In genomic region chr1:89643445-89644100, GRCm38 (mm10) we compare ENCODE assay signal across 9 mouse cellular contexts.
DNase-seq lines count a peak whose midpoint lies in the region; ATAC-seq and TF ChIP-seq lines count a peak whose summit lies in the region.
"Had no signal": no experiment of that assay in that cellular context is flagged by ENCODE, and none has a peak within 500 bp of the region (broad histone marks: within the 10 kb centered on the region; RNA-seq: fewer than 3 reads in every experiment).

No protein-coding gene starts in this region.

- no peaks in the 10 kb centered on the region; the same call in 1 of the 2 replicates for H3K36me3 ChIP-seq in forebrain, postnatal 0 days (ENCODE audit: insufficient read depth)
- peaks cover 4% of the 10 kb centered on the region; the same call in 1 of the 2 replicates for H3K36me3 ChIP-seq in intestine, postnatal 0 days (ENCODE audit: control insufficient read depth, insufficient read depth)
- H3K36me3 ChIP-seq in lung, embryonic 15.5 days, result no peaks in the 10 kb centered on the region

- 72% methylated on average over 8 of the region's 8 CpGs for WGBS in forebrain, postnatal 0 days
- 47% methylated on average over 8 of the region's 8 CpGs for WGBS in intestine, postnatal 0 days
- 50% methylated on average over 7 of the region's 8 CpGs for WGBS in lung, embryonic 15.5 days

- TF ChIP-seq CTCF in forebrain, postnatal 0 days (IDR thresholded peaks at IDR 0.05; ENCODE audit: low read depth), result peak; percentile 73
- peak; percentile 71 for TF ChIP-seq CTCF in intestine, postnatal 0 days (IDR thresholded peaks at IDR 0.05; ENCODE audit: low read depth)

- no peak overlapping the region for H3K4me2 ChIP-seq in forebrain, postnatal 0 days (ENCODE audit: low read depth)
- H3K4me2 ChIP-seq in intestine, postnatal 0 days (replicated peaks; ENCODE audit: low read depth), result peak overlapping the region; percentile 24; the same call in 1 of the 2 replicates
- H3K4me2 ChIP-seq in lung, embryonic 15.5 days, result peak overlapping the region; percentile 27
- H3K4me2 ChIP-seq: embryonic facial prominence, embryonic 15.5 days had no signal

- H3K9ac ChIP-seq in forebrain, postnatal 0 days, result no peak overlapping the region
- no peak overlapping the region for H3K9ac ChIP-seq in intestine, postnatal 0 days (ENCODE audit: low read depth, low read length)
- no peak overlapping the region for H3K9ac ChIP-seq in lung, embryonic 15.5 days
- H3K9ac ChIP-seq: embryonic facial prominence, embryonic 15.5 days had no signal

- no peaks in the 10 kb centered on the region for H3K27me3 ChIP-seq in forebrain, postnatal 0 days (ENCODE audit: insufficient read depth, low read length)
- H3K27me3 ChIP-seq in intestine, postnatal 0 days (replicated peaks; ENCODE audit: control insufficient read depth, insufficient read depth, low read length), result no peaks in the 10 kb centered on the region
- no peaks in the 10 kb centered on the region for H3K27me3 ChIP-seq in lung, embryonic 15.5 days
- H3K27me3 ChIP-seq: embryonic facial prominence, embryonic 15.5 days had no signal

- H3K9me3 ChIP-seq in forebrain, postnatal 0 days (ENCODE audit: low read length), result no peaks in the 10 kb centered on the region
- H3K9me3 ChIP-seq in intestine, postnatal 0 days (ENCODE audit: control insufficient read depth), result no peaks in the 10 kb centered on the region
- H3K9me3 ChIP-seq in lung, embryonic 15.5 days, result no peaks in the 10 kb centered on the region
- H3K9me3 ChIP-seq: embryonic facial prominence, embryonic 15.5 days had no signal

- ATAC-seq in activated CD4-positive, CD25-positive, alpha-beta regulatory T cell, adult 4 months, result peak; percentile 27
- peak; percentile 50 for ATAC-seq in forebrain, postnatal 0 days
- peak; percentile 75 for ATAC-seq in intestine, postnatal 0 days
- no peak for ATAC-seq in lung, embryonic 15.5 days (ENCODE audit: borderline replicate concordance, extremely low read depth, low FRiP score, low TSS enrichment)

- no peaks in the 10 kb centered on the region for H3K4me1 ChIP-seq in forebrain, postnatal 0 days (ENCODE audit: insufficient read depth)
- no peaks in the 10 kb centered on the region for H3K4me1 ChIP-seq in intestine, postnatal 0 days (replicated peaks; ENCODE audit: control insufficient read depth, insufficient read depth, low read length)
- H3K4me1 ChIP-seq in lung, embryonic 15.5 days, result peaks cover 7% of the 10 kb centered on the region; the same call in 1 of the 2 replicates

- H3K27ac ChIP-seq in forebrain, postnatal 0 days (ENCODE audit: low read depth, low read length), result no peak overlapping the region
- H3K27ac ChIP-seq in intestine, postnatal 0 days (ENCODE audit: low read depth, low read length), result peak overlapping the region; percentile 57
- H3K27ac ChIP-seq in lung, embryonic 15.5 days, result no peak overlapping the region
- H3K27ac ChIP-seq: embryonic facial prominence, embryonic 15.5 days had no signal

- no peak overlapping the region for H3K4me3 ChIP-seq in forebrain, postnatal 0 days (ENCODE audit: low read depth, low read length)
- H3K4me3 ChIP-seq in intestine, postnatal 0 days (ENCODE audit: low read depth, low read length), result no peak overlapping the region
- H3K4me3 ChIP-seq in lung, embryonic 15.5 days, result no peak overlapping the region
- H3K4me3 ChIP-seq: embryonic facial prominence, embryonic 15.5 days had no signal

- peak; percentile 50 for DNase-seq in left cerebral cortex, adult 11 months (ENCODE audit: low spot score)
- DNase-seq in left cerebral cortex, adult 8-10 months (ENCODE audit: low spot score in 2 of 2), result no peak
- DNase-seq in forebrain, postnatal 0 days, result peak; percentile 76
- DNase-seq in right cerebral cortex, postnatal 4 days, result peak; percentile 67
- DNase-seq in urinary bladder, postnatal 36 days (ENCODE audit: low spot score in 2 of 2), result no peak

Comparison
In these comparisons a context has a peak if more than half of its experiments do, and no peak if none do; other contexts are left out.
1. DNase-seq: peak in left cerebral cortex, adult 11 months (single experiment), forebrain, postnatal 0 days (single experiment) and right cerebral cortex, postnatal 4 days (single experiment); none in left cerebral cortex, adult 8-10 months (0 of 2) and urinary bladder, postnatal 36 days (0 of 2).